Mouse (Mus musculus): ENCODE measurements around the gene Slc24a3. TPM values are rescaled to one million over a fixed set of nuclear protein-coding genes. Genes with fewer than 3 reads are reported as not detected.

Gene Slc24a3
- polyA plus RNA-seq (2014; fragmentation: Illumina TruSeq; extraction: RNeasy Lipid Tissue Mini Kit (QIAGEN cat#74804); ENCODE audit: low read depth, low replicate concordance) = 16.4 TPM

GRCm38 (mm10) chr2:145167664-145168360 lies at the start of gene Slc24a3:
Gene Slc24a3, plus strand, starts transcription at chr2:145167754.

GRCm38 (mm10) chr2:145675142-145675755 lies 507.7 kb downstream of the Slc24a3 start, which contains the start of gene Rin2:
Gene Rin2, plus strand, starts transcription at chr2:145675215.

